Mouse (Mus musculus) testis, postnatal 14 days (tissue): ENCODE results near the gene Col1a1.

Source experiments
- DNase-seq: peaks from one replicate; pipeline ENCODE4 v3.0.0; 2021; ENCODE audit warnings: low spot score

Col1a1 gene

DNA sequence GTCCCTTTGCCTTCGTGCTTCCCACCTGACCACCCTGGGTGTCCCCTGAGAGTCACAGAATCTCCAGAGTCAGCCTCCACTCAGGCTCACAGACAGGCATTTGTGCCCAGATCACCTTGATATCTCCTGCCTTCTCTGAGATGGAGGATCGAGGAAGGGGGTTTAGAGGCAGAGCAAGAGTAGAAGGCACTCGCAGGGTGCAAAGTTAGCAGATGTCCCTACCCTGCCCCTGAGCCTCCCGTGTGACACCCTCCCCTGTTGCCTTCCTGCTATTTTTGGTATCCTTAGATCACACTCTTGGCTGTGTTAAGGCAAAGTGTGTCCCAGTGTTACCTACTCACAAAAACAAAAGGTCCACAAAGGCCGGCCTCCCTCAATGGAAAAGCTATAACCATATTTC is 40.2 kb downstream of the Col1a1 start, which contains the start of gene Sgca:
Gene Sgca, minus strand, starts transcription at position 129 of the 400 bp plus-strand sequence.
- no peak for DNase-seq

DNA sequence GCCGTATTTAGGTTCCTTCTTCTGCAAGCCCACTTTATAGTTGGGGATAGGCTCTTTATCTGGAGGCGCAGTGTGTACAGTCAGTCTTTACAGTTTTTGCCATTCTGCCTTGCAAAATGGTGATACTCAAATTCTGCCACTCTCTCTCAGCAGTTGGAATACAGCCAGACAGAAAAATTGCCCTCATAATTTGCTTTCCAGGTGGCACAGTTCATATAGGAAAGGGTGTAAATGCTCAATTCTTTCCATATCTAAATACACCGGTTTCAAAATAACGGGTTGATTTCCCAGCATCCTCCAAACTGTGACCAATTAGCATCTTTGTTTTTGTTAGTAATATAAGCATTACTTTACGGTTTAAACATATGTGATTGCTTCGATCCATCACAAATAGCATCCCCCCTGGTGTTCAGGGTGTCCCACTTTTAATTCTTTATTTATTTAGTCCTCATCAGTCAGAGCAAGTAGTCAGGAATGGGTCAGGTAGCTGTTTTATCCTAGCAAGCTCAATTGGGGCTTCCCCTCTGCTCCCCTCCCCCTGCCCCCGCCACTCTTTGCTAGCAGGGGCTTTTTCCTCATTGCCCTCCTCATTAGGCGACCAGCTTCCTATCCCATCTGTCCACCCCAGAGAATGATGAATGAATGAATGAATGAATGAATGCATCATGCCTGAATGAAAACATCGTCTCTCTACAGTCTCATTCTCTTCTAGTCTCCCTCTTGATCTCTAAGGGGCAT is 42.3 kb downstream of the Col1a1 start:
- no peak for DNase-seq

DNA sequence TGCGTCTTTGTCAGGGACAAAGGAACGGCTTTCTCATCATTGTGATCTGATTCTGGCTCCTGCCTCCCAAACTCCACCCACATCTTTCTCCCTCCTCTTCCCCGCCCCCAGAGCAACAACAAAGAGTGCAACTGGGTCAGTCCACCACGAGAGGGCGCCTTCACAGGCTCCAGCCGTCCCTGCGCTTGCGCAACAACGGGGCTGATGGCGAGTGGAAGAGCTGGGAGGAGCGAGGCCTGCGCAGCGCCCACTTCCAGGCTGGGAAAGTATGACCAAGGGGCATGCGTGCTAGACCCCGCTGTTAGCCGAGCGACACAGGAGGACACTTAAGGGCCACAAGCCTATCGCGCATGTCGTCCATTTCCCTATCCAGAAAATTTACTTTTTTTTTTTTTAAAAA is 42.9 kb downstream of the Col1a1 start:
- DNase-seq, result peak; percentile 92

DNA sequence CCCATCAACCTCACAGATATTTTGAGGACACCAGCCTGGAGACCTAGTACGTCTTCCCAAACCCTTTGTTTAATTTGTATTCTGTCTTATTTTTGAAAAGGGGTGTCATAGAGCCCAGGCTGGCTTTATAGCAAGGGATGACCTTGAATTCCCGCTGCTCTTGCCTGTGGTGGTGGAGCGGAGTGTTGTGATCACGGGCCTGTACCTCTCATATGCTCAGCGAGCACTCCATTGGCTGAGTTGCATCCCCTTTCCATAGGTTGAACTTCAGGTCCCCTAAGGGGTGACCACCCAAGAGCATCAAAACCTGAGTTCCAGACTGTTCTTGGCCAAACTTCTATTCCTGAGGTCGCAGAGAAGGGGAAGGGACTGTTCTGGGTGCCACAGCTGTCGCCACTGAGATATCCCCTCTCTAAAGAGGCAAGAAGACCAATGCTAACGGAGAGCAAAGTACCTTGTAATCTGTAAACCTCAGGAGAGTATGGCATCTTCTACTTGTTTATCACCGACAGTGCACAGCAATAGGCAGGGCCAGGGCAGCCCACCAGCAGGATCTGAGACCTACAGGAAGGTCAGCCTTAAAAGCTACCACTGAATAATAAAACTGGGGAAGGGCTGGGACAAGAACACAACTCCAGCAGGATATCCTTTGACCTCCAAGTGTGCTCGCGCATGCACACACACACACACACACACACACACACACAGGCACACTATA is 43.6 kb downstream of the Col1a1 start:
- no peak for DNase-seq

DNA sequence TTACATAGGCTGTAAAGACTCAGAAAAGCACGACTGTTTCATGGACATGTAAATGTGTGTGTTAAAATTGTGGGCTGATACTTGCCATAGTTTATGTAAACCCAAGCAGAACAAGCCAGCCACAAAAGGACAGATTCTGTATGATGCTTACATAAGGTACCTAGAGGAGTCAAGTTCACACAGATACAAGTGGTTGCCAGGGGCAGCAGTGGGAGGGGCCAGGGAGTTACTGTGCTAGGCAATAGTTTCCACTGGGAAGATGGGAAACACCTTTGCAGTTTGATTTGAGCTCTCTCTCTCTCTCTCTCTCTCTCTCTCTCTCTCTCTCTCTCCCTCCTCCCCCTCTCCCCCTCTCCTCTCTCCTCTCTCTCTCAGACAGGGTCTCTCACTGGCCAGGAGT is 49.1 kb downstream of the Col1a1 start:
- DNase-seq, result no peak

DNA sequence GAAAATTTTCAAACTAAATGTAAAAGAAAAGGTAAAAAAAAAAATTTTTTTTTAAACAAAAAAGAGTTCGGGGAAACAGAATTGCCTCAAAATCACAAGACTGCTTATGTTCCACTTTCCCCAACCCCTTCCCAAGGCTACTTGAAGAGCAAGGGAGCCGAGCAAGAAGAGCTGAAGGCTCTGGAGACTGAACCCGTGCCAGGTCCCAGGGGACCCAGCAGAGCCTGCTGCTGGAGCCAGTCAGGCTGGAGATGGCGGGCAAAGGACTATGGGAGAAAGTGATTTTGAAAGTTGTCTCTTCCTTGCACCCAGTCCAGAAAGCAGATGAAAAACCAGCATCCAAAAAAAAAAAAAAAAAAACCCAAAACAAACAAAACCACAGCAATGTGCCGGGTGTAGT is 49.8 kb downstream of the Col1a1 start:
- no peak for DNase-seq

DNA sequence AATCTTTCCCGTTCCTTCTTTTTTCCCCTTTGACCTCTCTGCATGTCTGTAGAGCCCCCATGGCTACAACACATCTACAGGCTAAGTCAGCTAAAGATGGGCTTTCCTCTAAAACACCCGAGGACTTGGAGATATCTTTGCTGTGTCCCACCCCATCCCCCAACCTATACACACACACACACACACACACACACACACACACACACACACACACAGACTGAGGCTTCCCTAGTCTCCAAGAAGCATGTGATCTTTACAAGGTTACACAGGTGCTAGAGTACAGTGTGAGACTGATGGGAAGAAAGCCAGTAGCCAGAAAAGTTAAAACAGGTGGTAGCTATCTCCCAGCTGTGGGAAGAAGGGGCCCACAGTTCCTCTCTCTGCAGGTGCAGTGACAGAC is 50.4 kb downstream of the Col1a1 start:
- DNase-seq, result no peak

DNA sequence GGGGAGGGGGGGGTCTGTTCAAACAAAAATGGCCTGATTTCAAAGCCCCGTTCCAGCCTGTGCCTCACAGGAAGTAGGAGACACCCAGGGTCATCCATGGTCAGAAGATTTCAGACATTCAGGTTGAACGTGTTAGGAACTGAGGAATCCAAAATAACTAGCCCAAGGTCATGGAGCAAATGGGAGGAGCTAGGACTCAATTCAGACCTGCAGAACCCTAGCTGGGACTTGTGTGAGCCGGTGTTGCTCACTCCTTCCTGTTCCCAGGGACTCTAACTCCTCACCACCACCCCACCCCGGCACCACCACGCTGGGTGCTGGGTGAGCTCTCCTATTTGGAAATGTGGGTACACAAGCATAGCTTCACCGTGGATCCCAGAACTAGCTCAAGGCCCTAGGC is 51.3 kb downstream of the Col1a1 start:
- DNase-seq, result no peak

DNA sequence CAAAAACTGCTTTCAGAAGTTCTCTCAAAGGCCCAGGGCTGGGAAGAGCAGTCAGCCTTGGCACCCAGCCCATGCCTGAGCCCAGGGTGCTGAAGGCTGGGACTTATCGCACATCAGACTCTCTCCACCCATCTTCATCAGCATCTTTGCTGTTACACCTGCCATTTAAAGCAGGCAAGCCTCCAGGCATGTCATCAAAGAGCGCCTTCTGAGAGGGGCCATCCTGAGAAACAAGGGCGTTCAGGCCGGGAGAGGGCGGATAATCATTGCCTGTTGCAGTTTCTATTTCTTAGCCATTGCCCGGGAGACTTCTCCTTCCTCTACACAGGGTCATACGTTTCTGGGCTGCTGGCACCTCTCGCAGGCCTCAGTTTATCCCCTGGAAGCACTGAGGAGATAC is 51.8 kb downstream of the Col1a1 start:
- DNase-seq, result no peak

DNA sequence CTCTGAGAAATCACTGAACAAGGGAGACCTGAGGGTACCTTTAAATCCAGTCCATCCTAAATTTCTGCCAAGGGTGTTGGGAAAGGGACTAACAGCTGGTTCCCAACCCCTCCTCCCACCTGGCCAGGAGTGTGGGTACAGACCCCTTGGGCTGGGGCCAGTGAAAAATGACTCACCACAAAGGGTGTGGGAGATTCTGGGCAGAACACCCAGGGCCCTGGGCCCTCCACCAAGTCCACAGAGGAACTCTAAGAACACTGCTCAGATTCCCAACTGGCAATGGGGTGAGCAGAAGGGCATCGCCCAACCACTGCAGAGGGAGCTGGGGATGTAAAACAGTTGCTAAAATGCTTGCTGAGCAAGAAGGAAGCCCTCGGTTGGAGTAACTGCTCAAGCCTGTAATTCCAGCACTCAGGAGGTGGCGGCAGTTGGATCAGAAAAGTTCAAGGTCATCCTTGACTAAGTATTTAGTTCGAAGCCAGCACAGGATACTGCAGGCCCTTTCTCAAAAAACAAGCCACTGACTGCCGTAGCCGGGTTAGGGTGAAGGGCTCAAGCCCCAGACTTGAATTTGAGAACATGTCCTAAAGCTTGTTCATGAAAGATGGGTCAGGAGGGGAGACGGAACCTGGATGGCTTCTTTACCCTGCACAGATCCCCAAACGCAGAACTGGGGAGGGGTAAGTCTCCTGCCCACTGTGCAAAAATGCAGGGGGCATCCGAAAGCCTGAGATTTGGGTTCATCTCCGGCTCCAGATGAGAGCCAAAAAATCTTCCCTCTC is 52.9 kb downstream of the Col1a1 start:
- no peak for DNase-seq

DNA sequence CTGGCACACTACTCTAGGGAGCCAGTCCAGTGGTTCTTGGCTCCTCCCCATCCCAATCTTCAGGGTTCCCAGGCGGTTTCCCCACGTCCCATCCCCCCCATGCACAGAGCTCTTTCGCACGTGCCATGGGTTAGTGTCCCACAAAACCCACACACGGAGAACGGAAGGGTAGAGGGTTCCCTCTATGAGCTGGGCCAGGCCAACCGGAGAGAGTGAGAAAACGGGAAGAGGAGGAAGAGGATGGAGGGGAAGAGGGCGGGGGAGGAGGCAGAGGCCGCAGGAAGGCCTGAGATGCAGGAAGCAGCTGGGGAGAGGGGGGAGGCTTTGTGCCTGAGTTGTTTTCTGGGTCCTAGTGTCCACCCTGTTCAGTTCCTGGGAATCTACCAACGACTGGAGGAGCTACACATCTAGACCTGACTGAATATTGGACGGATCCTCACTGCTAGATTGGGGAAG is 53.6 kb downstream of the Col1a1 start:
- DNase-seq, result peak; percentile 86

DNA sequence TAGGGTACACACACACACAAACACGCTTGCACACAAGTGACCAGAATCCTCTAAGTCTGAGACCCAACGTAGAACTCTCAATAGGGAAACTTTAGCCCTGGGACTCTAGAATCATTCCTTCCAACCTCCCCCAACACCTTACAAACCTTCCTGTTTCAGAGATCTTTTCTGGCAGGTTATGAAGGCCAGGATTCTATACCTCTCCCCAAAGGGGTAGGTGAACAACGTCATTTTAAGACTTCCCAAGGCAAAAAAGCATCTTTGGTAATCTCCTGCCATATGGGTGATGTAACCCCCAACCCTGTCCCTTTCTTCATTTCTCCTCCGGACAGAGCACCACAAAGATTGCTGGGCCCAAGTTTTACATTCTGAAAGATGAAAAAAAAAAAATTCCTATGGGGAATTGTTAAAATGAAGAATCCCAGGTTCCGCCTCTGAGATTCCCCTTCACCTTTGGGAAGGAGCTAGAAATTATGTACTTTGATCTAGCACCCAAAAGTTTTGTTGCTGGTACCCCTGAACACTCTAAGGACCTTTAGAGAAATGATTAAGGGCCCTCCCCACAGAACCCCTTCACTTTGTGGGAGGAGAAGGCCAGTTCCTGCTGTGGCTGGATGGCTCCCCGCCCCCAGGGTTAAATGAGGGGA is 54.2 kb downstream of the Col1a1 start:
- no peak for DNase-seq

DNA sequence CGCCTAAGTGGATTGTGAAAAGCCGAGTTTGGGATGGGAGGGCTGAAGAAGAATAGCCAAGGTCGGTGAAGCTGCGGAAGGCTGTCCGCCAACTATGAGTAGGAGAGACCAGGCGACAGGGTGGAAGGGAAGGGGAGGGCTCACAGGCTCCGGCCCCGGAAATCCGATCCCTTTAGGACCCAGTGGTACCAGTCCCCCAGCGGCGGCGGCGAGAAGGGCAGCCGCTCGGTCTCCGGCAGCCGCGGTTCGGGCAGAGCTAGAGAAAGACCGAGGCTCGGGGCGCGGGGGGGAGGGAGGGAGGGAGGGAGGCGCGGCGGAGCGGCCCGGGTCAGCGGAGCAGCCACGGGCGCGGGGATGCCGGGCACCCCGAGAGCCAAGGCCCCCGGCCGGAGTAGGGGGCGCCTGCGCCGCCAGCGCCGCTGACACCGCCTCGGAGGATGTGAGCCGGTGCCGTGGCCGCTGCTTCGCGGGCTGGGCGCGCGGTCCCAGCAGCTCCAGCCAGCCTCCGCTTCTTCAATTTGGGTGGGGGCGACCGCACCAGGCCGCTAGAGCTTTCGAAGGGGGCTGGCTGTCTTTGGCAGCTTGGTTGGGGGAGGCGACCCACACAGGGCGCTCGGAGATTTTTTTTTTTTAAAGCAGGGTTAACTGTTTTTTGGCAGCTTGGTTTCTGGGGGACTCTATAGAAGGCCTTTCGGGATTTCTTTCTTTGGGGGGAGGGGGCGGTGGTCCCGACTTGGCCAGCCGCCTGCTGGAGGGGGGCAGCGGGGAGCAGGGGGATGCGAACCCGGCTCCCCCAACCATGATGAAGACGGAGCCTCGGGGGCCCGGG is 54.9 kb downstream of the Col1a1 start, which contains the start of gene Ppp1r9b:
Gene Ppp1r9b, plus strand, starts transcription at position 287 of the 829 bp plus-strand sequence.
- DNase-seq, result peak; percentile 90

DNA sequence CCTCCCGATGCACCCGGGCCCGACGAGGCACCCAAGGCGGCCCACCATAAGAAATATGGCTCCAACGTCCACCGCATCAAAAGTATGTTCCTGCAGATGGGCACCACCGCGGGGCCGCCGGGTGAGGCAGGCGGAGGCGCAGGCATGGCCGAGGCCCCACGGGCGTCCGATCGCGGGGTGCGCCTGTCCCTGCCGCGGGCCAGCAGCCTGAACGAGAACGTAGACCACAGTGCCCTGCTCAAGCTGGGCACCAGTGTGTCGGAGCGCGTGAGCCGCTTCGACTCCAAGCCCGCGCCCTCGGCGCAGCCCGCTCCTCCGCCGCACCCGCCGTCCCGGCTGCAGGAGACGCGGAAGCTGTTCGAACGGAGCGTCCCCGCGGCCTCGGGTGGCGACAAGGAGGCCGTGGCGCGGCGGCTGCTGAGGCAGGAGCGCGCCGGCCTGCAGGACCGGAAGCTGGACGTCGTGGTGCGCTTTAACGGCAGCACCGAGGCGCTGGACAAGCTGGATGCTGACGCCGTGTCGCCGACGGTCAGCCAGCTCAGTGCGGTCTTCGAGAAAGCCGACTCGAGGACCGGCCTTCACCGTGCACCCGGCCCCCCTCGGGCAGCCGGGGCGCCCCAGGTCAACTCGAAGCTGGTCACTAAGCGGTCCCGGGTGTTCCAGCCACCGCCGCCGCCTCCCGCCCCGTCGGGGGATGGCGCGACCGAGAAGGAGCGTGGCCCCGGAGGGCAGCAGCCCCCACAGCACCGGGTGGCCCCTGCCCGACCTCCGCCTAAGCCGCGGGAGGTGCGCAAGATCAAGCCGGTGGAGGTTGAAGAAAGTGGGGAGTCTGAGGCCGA is 55.8 kb downstream of the Col1a1 start:
- no peak for DNase-seq

DNA sequence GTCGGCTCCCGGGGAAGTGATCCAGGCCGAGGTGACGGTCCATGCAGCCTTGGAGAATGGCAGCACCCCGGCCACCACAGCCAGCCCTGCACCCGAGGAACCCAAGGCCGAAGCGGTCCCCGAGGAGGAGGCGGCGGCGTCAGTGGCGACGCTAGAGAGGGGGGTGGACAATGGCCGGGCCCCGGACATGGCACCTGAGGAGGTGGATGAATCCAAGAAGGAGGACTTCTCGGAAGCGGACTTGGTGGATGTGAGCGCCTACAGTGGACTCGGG is 56.4 kb downstream of the Col1a1 start:
- no peak for DNase-seq

DNA sequence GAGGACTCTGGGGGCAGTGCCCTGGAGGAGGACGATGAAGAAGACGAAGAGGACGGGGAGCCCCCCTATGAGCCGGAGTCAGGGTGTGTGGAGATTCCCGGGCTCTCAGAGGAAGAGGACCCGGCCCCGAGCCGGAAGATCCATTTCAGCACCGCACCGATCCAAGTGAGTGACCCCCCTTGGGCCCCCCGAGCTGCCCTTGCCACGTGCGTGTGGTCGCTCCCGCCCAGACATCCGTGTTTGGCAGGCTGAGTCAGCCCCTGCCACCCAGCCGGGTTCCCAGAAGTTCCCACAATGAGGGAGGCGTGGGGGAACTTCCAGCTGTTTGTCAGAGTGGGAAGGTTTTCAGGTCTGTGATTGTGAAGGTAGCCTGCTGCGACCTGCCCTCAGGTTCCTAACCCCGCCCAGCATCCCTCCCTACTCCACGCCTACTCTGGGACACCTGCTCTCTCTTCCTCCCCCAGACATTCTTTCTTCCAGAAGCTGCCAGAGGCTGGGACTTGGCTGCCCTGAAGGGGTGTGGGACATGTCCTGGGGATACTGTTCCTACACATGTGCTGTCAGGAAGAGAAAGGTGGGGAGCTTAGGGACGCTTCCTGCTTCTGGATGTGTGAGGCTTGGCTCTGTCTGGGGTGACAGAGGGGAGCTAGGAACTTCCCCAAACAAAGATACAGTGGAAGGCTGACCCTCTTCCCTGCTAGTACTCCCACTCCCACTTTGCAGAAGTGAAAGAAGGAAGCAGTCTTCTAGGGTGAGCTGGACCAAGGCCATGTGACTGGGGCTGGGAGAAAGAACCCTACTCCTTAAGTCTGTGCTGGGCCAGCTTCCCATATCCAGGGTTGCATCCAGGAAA is 57.0 kb downstream of the Col1a1 start:
- DNase-seq, result no peak

DNA sequence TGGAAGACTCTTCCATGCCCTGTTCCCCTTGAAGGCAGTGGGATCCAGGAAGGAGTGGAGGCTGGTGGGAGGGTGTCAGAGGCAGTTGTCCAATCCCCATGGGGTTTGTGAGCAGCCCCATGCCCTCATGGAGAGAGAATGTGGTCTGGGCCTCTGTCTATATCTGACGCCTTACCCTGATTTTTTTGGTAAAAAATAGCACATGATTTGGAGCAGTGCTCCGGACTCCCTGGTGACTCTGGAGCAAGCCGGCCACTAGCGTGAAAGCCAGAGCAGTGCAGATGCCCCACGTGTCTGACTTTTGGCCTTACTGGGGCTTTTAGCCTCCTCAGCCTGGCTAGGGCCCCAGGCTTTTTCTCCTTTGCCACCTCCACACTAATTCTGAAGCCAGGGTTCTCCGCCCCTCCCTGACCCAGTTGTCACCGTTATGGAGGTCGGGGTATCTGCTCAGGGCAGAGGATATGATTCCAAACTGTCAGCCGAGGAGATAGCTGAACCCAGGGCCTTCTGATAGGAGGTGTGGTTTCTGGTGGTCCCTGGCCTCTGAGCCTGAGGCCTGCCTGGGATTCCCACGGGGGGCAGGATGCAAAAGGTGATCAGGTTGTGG is 58.3 kb downstream of the Col1a1 start:
- no peak for DNase-seq

DNA sequence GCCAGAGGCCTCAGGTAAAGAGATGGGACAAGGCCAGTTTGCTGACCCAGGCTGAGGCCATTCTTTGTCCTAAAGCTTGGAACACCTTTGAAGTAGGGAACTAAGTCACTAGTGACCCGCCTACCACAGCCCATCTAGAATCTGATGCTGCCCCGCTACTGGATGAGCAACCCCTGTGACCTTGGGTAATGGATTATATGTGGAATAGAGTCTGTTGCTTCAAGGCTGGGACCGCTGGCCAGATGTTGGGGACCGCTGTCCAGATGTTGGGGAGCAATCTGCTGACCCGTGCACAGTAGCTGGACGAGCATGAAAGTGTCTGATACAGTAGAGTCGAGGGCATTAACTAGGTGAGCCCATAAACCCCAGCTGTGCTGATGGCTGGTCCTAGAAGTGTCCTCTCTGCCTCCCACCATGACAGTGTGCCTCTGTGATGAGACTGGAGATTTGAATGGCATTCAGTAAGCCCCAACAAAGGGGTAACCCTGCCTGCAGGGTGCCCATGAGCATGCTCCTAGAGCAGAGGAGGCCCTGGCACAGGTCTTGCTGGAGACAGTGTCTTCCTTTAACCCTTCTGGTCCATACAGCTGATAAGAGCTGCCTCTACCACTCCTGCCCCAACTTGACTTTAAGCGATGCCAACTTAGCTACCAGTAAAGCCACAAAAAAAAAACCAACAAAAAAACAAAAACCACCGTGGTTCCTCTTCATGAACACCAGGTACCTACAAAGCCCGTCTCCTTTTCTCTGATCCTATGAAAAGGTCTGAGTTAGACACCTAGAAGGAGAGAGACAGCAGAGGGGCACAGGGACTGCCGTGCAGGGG is 59.1 kb downstream of the Col1a1 start:
- DNase-seq, result no peak
